Mouse (Mus musculus) 416B (cell line): ENCODE results near the gene Rftn1.
A peak's percentile ranks its signal among the peaks of the same experiment; 100 is the strongest.

Experiments
- DNase-seq: peaks from one replicate; pipeline ENCODE4 v3.0.0; 2011; ENCODE audit warnings: low read depth

Rftn1 gene

DNA sequence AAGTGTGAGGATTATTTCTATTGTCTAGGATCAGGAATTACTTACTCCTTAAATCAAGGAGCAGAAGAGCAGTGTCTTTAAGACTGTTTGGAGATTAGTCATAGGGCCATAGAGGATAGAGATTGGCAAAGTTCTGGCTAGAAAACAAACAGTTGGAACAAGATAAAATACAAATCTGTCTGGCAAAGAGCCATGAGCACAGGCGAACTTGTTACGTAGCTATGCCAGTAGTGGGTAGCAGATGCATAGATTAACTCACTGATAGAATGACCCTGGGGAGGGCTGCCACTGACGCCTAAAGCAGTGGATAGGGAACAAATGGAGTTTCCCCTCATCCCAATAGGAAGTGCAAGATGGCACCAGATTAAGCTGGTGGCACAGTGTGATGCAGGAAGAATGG, 97.1 kb downstream of the Rftn1 start:
- DNase-seq = no peak

DNA sequence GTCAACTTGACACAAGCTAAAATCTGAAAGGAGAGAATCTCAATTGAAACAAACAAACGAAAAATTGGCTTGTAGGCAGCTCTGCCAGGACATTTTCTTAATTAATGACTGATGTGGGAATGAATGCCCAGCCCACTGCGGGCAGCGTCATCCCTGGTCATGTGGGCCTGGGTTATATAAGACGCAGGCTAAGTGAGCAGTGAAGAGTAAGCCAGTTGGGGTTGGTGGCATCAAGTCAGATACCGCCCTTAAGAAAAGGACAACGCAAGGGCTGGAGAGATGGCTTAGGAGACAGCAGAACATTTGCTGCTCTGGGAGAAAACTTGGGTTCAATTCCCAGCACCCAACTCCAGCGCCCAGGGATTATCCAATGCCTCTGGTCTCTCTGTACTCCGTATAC, 97.6 kb downstream of the Rftn1 start:
- DNase-seq = no peak

DNA sequence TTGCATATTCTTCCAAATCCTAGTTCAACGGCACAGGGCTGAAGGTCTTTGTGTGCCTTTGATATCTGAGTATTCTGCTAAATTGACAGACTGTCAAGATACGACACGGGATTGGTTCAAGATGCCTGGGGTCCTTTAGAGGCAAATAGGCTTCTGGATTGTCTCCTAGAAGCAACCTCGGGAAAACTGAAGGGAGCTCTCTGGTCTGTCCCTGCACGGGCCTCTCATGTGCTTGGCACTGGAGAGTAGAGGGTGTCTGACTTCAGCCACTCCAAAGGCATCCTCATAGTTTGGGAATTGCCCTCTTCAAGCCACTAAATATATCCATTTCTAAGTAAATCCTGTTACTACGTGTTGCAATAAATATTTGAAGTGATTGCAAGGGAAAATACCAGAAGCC, 98.6 kb downstream of the Rftn1 start:
- no peak for DNase-seq

DNA sequence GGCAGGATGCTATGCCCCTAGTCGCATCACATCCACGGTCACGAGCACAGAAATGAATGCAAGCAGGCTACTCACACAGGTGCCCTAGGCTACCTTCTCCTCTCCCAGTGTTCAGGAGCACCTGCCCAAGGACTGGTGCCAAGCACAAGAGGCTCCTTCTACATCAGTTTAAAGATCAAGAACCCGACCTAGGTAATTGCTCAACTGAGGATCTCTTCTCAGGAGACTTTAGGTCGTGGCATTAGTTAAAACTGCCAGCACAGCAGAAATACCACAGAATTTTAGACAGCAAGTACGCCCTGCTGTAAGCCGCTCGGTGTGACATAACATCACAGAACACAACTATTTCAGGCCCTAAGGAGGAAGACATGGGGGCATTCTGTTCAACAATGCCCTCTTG, 100.7 kb downstream of the Rftn1 start:
- DNase-seq = no peak

DNA sequence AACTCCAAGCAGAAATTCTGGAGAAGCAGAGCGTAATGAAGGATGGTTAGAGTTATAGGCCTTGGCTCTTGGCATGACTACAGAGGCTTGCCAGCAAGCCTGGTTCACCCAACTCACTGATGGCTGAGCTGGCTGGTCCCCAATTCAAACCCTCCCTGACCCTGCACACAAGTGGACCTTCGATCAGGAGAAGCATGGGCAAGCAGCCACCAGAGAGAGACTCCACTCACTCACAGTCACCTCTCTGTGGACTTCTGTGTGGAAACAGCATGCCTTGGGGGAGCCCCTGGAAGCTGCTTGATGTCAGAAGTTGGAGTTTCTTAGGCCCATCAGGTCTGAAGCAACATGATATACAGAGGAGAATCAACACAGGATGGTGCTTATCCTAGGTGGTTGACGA, 102.4 kb downstream of the Rftn1 start:
- no peak for DNase-seq

DNA sequence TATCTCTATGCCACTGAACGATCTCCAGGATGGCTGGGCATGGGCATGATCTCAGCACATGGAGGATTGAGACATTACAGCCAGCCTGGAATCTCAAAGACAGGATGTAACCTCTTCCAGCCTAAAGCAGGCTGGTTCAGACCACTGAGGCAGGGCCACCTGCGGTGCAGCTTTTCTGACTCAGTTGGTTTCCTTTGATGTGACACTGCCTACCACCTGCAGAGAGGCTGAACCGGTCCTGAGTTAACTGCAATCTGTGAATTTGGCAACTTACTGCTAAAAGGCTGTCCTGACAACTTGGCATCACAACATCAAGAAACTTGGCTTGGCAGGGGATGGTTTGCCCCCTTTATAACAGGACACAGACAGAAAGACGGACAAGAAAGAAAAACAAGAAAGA, 103.6 kb downstream of the Rftn1 start:
- DNase-seq = no peak

DNA sequence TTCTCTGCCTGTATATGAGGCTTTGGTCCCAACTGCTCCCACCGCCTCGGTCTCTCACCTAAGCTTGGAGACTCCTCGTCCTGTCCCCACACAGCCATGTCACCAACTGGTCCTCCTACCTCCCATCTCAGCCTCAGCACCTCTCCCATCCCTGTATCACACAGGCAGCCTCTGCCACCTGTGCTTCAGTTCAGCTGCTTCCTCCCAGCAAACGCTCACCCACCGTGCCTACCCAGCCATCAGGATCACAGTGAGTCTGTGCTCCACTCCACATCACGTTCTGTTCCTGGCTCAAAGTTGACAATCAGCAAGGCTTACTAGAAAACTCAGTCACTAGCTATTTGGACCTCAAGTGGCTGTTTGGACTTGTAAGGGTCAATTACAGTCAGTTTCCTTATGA, 105.8 kb downstream of the Rftn1 start:
- DNase-seq = no peak

DNA sequence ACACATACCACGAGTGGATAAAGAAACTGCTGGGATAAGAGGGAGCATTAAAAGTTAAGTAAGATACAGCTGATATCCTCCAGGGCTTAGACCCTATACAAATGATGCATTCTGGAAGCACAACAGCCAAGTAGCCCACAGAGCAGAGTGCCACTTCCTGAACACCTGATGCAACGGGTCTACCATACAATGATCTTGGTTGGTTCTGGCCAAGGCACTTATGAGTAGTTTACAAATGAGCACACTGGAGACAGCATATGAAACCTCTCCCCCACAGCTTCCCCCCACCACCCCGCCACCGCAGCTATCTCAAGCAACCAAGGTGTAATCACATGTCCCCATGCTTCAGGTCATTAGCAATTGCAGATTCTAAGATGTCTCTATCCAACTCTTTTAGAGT, 106.5 kb downstream of the Rftn1 start:
- no peak for DNase-seq

DNA sequence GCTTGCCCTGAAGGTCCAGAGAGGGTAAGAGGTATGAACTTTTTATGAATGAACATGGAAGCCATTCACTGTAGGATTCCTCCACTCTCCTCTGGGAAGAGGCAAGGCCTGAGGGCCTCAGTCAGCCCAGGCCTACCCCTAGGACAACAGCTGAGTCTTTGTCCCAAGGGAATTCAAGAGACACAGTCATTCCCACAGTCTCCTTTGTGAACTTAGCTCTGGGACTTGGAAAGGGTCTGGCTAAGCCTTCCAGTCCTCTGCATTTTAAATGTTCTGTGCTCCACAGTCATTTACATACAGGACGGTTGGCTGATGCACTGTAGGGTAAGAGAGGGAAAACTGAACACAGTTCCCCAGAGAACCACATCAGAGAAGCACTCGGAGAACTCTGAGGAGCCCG, 107.5 kb downstream of the Rftn1 start:
- DNase-seq = no peak

DNA sequence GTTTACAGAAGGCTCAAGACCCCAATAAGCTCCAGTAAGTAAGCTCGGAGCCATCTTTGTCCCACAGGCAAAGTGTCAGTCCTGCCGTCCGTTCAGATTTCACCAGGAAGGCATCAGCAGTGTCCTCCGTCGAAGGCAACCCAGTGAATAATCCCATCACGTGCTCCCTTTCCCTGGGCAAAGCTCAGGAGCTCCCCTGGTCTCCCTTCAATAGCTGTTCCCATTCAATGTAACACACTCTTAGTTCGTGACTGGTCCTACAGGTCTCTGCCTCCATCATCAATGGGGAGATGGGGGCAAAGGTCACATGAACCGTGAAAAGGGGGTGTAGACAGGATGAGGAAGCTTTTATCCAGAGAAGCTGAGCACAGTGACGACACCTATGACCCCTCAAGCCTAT, 108.8 kb downstream of the Rftn1 start:
- no peak for DNase-seq

DNA sequence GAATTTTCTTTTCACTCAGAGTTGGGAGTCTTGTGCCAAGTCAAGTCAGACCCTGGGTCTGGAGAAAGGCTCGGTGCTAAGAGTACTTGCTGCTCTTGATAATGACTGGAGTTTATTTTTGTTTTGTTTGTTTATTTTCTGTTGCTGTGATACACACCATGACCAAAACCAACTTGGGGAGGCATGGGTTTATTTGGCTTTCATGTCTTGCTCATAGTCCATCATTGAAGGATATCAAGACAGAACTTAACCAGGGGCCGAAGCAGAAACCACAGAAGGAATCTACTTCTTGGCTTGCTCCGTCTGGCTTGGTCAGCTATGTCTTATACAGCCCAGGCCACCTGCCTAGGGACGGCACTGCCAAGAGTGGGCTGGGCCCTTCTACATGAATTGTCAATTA, 109.5 kb downstream of the Rftn1 start:
- no peak for DNase-seq

DNA sequence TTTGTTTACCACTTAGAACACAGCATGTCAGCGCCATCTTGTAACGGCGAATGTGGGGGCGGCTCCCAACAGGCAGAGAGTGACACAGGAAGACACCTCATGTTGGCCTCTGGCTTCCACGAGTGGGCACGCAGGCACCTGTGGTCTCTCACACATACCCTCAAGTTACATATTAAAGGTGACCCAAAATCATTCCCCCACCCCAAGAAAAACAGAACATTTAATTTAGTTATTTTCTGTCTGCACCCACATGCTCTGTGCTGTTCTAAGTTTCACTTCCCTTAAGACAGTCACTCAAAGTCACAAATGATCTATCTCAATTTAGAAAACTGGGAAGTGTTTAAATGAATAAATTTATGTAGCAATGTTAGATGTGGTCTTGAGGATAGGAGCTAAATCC, 111.7 kb downstream of the Rftn1 start:
- DNase-seq = no peak

DNA sequence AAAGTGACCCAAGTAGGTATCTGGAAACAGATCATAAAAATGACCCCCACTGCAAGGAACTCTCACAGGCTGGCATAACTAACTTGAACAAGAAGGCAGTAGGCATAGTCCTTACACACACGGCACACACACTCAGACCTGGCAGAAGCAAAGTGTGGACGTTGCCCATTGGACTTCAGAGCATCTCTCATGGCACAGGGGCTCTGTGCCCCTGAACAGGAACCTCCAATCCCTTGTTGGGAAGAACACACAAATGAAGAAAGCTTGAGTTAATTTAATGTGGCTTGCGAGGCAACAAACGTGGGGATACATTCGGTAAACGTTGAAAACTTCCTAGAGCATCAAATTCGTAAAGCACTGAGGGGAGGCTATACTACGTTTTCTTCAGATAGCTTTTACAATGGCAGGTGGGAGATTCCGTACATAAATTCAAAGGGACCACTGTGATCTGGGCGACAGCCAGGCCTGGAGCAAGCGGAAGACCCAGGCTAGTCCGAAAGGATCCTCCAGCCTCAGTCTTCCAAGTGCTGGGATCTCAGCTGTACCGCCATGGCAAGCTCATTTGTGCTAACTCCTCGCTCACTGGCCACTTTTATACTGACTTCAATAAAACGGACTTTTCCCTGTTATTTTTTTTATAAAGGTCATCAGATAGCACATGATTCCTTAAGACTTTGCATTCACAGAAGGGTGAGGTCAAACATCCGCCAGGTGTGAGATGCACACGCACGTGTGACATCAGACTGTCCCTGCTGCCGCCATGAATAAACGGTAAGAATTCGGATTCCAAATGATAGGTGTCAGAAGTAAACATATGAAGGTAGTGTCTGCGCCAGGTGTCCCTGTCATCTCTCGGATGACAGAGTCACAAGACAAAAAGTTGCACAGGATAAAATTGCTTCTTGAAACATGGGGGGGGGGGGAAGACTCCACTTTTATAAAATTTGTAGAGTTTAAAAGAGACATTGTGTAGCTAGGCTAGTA, 117.2 kb downstream of the Rftn1 start:
- no peak for DNase-seq

DNA sequence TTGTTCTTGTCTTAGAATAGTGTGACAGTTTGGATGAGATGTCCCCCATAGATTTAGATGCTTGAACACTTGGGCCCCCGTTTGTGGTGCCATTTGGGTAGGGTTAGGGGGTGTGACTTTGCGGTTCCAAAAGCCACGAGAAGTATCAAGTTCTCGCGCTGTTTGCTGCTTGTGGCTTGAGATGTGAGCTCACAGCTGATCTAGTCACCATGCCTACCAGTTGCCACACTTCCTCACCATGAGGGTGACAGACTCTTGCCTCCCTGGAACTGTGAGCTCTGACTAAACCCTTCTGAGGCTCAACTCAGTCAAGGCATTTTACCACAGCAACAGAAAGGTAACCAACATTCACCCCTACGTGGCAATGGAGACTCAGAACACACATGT, 118.9 kb downstream of the Rftn1 start:
- peak; percentile 98 for DNase-seq

DNA sequence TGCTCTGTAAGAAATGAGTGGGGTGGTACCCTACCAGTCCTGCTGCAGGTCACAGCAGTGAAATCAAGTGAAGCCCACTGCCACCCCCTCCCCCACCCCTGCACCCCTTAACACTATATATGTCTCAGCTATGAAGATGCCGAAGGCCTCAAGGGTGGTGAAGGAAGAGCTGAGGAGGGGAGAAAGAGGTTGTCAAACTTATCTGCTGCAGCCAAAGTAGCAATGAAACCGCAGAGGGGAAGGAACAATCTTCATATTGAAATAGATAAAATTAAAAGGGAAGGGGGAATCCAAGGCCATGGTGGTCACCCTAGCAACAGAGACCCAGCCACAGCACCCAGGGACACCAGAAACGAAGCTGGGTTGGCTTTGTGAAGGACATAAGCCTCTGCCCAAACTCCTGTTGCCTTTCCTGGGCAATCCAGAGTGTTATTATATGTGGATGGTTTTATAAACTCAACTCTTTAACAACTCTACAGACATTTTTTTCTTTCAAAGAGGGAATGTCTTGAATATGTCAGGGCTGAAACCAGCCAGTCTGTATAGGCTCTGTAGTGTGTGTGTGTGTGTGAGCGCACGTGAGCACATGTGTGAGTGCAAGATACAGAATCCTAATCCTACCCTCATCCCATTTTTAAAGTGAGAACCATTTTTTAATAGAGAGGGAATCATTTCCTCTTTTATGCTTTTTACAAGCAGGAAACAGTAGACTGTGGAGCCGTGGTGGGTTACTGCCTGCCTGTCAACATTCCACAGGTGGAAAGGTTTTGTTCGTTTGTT, 119.5 kb downstream of the Rftn1 start:
- peak; percentile 91 for DNase-seq

DNA sequence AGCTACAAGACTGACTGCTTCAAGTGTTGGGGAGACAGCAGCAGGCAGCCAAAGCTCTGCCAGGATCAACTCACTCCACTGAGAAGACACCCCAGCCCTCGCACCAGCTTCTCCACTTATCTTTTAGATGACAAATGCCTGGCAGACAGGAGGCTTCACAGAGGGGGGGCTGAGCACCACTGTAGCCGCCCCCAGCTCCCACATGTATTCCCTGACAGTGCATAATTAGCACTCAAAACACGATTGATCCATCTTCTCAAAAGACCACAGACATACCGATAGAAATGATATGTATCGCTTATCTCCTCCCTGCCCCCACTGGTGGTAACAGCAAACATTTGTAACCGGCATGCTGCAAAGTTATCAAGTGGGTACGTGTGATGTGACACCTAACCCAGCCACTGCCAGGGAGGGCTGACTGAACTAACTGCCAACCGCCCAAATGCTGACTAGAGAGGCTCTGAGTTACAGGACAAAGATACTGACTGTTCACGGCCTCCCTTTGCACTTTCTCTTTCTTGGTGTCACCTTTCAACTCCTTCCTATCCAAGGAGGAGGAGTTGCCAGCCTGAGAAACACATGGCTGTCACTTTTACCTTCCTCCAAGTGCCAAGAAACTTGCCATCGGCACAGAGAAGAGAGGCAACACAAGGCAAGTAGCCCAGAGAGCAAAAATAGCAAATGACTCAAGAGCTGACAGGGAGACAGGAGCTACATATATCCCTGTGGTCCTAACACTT, 120.4 kb downstream of the Rftn1 start:
- DNase-seq = peak; percentile 86

DNA sequence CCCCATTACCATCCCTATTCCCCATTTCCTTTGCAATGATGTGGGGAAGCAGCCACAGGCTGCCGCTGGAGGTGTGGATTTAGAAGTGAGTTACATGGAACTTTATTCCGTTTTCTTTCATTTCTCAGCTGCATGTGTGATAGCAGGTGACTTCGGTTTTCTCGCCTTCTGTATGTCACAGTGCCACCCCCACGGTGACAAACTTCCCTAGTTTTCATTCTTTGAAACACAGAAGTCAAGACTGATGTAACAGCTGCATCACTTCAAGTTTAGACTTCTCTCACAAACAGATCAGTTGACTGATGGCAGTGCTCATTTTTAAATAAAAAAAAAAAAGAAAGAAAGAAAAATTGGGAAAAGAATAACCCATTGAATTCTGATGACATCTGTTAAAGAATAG, 121.3 kb downstream of the Rftn1 start:
- DNase-seq = no peak

DNA sequence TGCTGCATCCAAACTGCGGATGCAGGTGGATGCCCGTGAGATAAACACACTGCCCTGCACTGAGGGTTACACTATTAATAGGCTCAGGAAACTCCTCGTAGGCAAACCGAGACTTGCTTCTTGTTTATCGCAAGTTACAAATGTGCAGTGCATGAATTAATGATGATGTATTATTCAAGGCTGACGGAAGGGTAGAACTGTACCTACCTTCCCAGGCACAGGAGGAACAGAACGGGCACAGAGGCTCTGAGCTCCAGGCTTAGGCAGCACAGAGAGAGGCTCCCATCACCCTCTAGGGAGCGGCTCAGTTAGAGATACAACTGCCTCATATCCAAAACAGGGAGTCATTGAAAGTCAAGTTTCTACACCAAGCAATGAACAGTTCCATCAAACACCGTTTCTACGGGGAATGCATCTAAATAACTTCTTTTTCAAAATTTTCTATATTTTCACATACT, 121.8 kb downstream of the Rftn1 start:
- DNase-seq = no peak

DNA sequence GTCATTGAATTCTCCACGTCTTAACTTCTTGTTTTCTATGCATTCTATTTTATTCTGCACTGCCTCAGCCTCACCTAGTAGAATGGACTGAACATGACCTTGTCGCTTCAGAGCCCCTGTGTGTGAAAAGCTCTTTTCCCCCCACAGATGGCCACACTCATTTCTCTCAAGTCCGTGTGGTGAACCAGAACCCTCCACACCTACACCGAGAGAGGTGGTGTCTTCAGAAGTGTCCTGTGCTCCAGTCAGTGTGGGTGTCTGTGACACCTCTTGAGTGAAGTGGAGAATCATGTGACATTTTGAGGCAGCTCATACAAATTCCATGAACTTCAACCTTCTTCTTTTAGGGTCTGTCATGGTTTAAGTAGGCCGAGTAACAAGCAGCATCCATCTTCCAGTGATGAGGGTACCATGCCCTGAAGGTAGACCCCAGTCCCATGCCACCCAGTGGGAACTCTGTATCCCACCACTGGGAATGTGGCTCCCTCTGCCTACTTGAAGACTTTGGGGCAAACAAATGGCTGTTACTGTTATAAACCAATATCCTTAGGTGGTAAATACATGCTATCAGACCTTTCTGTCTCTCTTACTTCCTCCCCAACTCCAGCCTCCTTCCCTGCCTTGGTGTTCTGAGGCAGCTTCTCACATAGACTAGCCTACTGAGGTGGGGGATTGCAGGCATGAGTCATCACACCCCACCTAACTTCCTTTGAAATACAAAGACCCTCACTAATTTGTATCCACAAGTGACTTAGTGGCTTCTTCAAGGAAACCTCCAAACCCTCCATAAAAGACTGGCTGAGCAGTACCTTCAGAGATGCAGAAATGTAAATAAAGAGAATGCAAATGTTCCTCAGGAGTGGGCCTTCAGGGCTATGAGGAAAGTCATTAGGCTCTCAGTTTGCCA, 122.4 kb downstream of the Rftn1 start:
- DNase-seq = no peak

DNA sequence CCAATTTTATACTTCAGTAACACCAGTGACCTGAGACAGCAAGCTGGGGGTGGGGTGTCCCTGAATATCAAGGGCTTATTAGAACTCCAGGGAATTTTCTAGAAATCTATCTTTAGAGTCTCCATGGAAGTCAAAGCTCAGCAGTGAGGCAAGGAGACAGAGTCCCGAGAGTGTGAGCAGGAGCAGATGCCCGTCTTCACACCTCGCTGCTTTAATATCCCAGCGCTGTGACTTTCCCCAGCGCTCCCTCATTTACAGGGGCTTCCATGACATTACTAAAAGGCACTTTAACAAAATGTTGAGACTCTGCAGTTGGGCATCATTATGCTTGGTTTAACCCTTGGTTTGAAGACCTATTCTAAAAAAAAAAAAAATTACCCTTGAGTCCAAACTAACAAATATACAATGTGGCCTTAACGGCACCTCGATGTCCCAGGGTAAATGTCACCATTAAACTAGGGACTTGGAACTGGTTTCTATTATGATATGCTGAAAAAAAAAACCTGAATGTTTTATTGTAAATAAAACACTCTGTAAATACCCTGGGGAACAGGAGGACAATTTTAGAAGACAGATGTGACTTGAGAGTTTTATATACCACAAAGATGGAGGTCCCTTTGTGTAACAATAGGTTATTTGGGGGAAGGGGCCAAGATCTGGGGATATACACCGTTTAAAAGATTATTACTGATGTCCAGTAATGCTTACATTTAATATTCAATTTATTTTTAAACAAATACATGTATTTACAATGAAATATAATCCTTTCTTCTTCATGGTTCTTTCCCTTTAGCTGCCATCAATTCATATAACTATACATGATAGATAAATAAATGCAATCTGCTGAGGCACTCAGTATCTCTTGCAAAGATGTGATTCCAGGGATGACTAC, 123.4 kb downstream of the Rftn1 start:
- no peak for DNase-seq
